Mouse (Mus musculus): ENCODE measurements around the gene Scaf11.
A peak's percentile ranks its signal among the peaks of the same experiment; 100 is the strongest.

The Scaf11 gene

GRCm38 (mm10) chr15:96396641-96397344, 63.9 kb downstream of the Scaf11 start:
- DNase-seq (ENCODE audit: low spot score): no peak

- DNase-seq (ENCODE audit: low spot score): no peak
Measured at GRCm38 (mm10) chr15:96395071-96395470, 65.6 kb downstream of the Scaf11 start.

- DNase-seq (ENCODE audit: low spot score): no peak
Measured at GRCm38 (mm10) chr15:96392878-96393277, 67.8 kb downstream of the Scaf11 start.

GRCm38 (mm10) chr15:96388565-96388964, 72.1 kb downstream of the Scaf11 start:
- no peak for DNase-seq (ENCODE audit: low spot score)

- no peak for DNase-seq (ENCODE audit: low spot score)
Measured at GRCm38 (mm10) chr15:96382223-96382622, 78.4 kb downstream of the Scaf11 start.

GRCm38 (mm10) chr15:96377701-96378100, 82.9 kb downstream of the Scaf11 start:
- DNase-seq (ENCODE audit: low spot score): no peak

- DNase-seq (ENCODE audit: low spot score): peak; percentile 57
Measured at GRCm38 (mm10) chr15:96377263-96377662, 83.4 kb downstream of the Scaf11 start.

GRCm38 (mm10) chr15:96376214-96376613, 84.4 kb downstream of the Scaf11 start:
- no peak for DNase-seq (ENCODE audit: low spot score)

GRCm38 (mm10) chr15:96373161-96373560, 87.5 kb downstream of the Scaf11 start:
- DNase-seq (ENCODE audit: low spot score): no peak

GRCm38 (mm10) chr15:96372628-96373027, 88.0 kb downstream of the Scaf11 start:
- no peak for DNase-seq (ENCODE audit: low spot score)

GRCm38 (mm10) chr15:96371311-96371710, 89.3 kb downstream of the Scaf11 start:
- DNase-seq (ENCODE audit: low spot score): no peak

- no peak for DNase-seq (ENCODE audit: low spot score)
Measured at GRCm38 (mm10) chr15:96366176-96366963, 94.3 kb downstream of the Scaf11 start.

- DNase-seq (ENCODE audit: low spot score): no peak
Measured at GRCm38 (mm10) chr15:96365351-96365750, 95.3 kb downstream of the Scaf11 start.
